Mouse (Mus musculus) hindbrain, embryonic 16.5 days (tissue): Measurements from ENCODE around the gene Ryr2. TPM values are rescaled to one million over a fixed set of nuclear protein-coding genes. Genes with fewer than 3 reads are reported as not detected.

ENCODE experiments used
- ATAC-seq: fragments of 200-750 bp; cut with Nextera tagmentation; 2 replicates; pipeline ENCODE4 v1.8.0; 2017; ENCODE audit warnings: moderate TSS enrichment, moderate library complexity
- H3K27ac ChIP-seq: fragments of 300-500 bp; sonication (generic); 2 replicates; pipeline ENCODE4 v1.5.1; 2014; ENCODE audit warnings: low read depth, mild to moderate bottlenecking, control low read depth, low read length, moderate library complexity
- H3K27me3 ChIP-seq: fragments of 300-500 bp; sonication (generic); replicated peaks from 2 replicates; pipeline ENCODE4 v1.6.1; 2014; ENCODE audit warnings: low read length; ENCODE audit not compliant: control insufficient read depth, insufficient read depth
- H3K36me3 ChIP-seq: fragments of 300-500 bp; sonication (generic); 2 replicates; pipeline ENCODE4 v1.6.1; 2014; ENCODE audit warnings: mild to moderate bottlenecking, low read length, moderate library complexity, mixed read lengths; ENCODE audit not compliant: control insufficient read depth, insufficient read depth
- H3K4me1 ChIP-seq: fragments of 300-500 bp; sonication (generic); 2 replicates; pipeline ENCODE4 v1.6.1; 2014; ENCODE audit warnings: low read depth, low read length; ENCODE audit not compliant: control insufficient read depth, insufficient read depth
- H3K4me2 ChIP-seq: fragments of 300-500 bp; sonication (generic); 2 replicates; pipeline ENCODE4 v1.6.1; 2014; ENCODE audit warnings: mild to moderate bottlenecking, low read length, control low read depth, moderate library complexity
- H3K4me3 ChIP-seq: fragments of 300-500 bp; sonication (generic); 2 replicates; pipeline ENCODE4 v1.5.1; 2014; ENCODE audit warnings: mild to moderate bottlenecking, low read length, control low read depth, moderate library complexity
- H3K9ac ChIP-seq: fragments of 300-500 bp; sonication (generic); 2 replicates; pipeline ENCODE4 v1.6.1; 2014; ENCODE audit warnings: low read depth, mild to moderate bottlenecking, control low read depth, low read length, moderate library complexity
- H3K9me3 ChIP-seq: fragments of 300-500 bp; sonication (generic); 2 replicates; pipeline ENCODE4 v1.6.1; 2014; ENCODE audit warnings: mild to moderate bottlenecking, low read length, moderate library complexity; ENCODE audit not compliant: control insufficient read depth
- WGBS: fragments of 180-500 bp; shearing (Covaris S2); extraction: QIAGEN DNeasy Blood & Tissue Kit; methylation state at CpG from one replicate; pipeline ENCODE4 v1.1.7; 2014; 5-methylcytosine and 5-hydroxymethylcytosine counted together
- polyA plus RNA-seq: library from polyadenylated mRNA; unstranded; fragments of >200 nt; fragmentation: Nextera tagmentation; extraction: Ambion mirVana; gene quantifications from 2 replicates; pipeline ENCODE4 v1.2.1, GENCODE M21; 2015

Ryr2 gene
- polyA plus RNA-seq, 1 experiment from 2014 or later = 5.0 TPM

DNA sequence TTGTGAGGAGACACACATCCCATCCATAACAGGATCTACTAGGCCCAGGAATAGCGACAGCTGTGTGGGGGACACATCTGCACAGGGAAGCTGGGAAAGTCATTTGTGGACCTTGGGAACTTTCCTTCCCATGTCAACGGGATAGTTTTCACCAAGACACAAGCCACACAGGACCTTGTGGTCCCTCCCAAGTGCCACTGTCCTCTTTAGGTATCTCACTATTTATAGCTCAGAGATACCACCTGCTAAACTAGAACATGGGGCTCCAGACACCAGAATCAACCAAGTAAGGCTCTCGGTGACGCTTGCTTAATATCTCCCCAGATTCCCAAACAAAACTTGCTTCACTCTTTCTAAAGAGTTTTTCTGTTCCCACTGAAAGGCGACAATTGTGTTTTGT is 73.5 kb downstream of the Ryr2 start:
- Histone ChIP-seq H3K9ac (no peak overlapping the region), H3K36me3 (no peaks in the 10 kb centered on the region), H3K27me3 (no peaks in the 10 kb centered on the region), H3K9me3 (no peaks in the 10 kb centered on the region), H3K4me1 (no peaks in the 10 kb centered on the region), H3K27ac (no peak overlapping the region), H3K4me3 (no peak overlapping the region), H3K4me2 (no peak overlapping the region)
- no peak for ATAC-seq
- WGBS = 89% methylated on average over 5 of the region's 5 CpGs

DNA sequence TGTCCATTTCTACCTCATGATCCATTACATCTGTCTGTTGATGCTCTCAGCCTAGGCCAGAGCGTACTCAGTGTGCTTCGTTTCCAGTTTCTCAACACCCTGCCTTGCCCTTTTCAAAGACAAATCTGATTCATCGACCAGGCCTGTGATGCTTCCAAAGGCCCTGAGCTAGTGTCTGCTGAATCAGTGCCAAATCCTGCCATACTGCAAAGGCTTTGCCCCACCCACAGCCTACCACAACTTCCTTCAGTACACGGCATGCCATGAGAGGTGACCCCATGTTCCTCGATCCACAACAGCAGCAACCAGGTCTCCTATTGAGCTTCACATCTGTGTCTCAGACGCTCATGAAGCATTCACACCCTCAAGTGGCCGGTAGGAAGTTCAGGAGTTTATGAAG is 76.9 kb downstream of the Ryr2 start:
- H3K4me3 ChIP-seq = no peak overlapping the region
- H3K4me1 ChIP-seq = no peaks in the 10 kb centered on the region
- no peak overlapping the region for H3K9ac ChIP-seq
- no peak for ATAC-seq
- 93% methylated on average over 7 of the region's 7 CpGs for WGBS
- no peaks in the 10 kb centered on the region for H3K36me3 ChIP-seq
- no peaks in the 10 kb centered on the region for H3K27me3 ChIP-seq
- H3K9me3 ChIP-seq = no peaks in the 10 kb centered on the region
- H3K27ac ChIP-seq = no peak overlapping the region
- no peak overlapping the region for H3K4me2 ChIP-seq

DNA sequence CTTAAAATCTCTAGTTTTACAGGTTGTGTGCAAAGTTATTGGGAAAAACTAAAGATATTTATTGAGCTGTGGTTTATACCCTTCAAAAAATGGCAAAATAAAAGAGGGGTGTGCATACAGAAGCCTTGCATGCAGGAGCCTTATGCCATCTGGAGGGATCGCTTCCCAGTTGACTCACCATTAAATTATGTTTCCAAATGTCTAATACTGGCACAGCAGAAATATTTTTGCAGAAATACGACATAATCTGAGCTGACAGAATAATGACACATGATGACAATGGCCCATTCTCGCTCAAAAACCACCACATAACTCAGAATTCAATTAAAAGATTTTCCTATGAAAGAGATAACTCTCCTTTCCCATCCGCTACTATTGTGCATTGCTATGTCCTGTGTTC is 77.4 kb downstream of the Ryr2 start:
- no peaks in the 10 kb centered on the region for H3K4me1 ChIP-seq
- no peaks in the 10 kb centered on the region for H3K27me3 ChIP-seq

DNA sequence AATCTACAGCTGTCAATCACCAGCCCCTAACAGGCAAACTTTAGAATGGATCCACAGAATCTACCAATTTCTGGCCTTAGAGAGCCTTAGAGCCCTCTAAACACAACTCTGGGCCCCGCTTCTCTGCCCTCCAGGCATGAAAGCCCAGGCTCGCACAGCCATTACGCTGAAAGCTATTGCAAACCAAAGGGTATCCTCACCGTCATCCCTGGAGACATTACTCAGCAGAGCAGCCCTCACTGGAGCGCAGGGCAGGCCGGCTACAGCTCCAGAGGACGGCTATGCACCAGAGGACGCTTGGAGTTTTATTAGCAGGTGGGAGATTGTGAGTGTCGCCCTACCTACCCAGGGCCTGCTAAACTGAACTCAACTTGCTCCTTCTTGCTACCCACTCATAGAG is 88.7 kb downstream of the Ryr2 start:
- H3K4me1 ChIP-seq = peaks cover 6% of the 10 kb centered on the region
- H3K27me3 ChIP-seq = no peaks in the 10 kb centered on the region
- H3K4me2 ChIP-seq = no peak overlapping the region
- WGBS = 72% methylated on average over 9 of the region's 9 CpGs
- no peaks in the 10 kb centered on the region for H3K36me3 ChIP-seq
- H3K27ac ChIP-seq = no peak overlapping the region
- no peak overlapping the region for H3K9ac ChIP-seq
- no peaks in the 10 kb centered on the region for H3K9me3 ChIP-seq
- H3K4me3 ChIP-seq = no peak overlapping the region
- ATAC-seq = no peak

More for the DNA sequence above, 77.4 kb downstream of the Ryr2 start:
- no peak for ATAC-seq
- WGBS = 88% methylated on average over 4 of the region's 4 CpGs
- Histone ChIP-seq H3K27ac (no peak overlapping the region), H3K36me3 (no peaks in the 10 kb centered on the region), H3K9me3 (no peaks in the 10 kb centered on the region), H3K9ac (no peak overlapping the region), H3K4me3 (no peak overlapping the region), H3K4me2 (no peak overlapping the region)

DNA sequence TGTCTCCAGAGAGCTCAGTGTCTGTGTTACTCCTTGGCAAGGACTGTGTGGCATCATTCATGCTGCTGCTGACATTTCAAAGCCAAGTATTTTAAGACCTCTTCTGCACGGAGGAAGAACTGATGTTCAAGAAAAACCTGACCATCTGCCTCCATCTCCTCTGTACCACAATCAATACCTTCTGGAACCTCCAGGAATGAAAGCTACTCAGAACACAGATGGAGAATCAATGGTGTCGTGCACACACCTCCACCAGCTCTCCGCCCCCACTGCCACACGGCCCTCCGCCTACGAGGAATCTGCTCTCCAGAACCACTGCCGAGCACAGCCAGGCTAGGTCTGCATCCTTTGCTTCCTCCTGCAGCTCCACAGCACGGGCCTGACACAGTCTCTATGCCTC is 92.8 kb downstream of the Ryr2 start:
- ATAC-seq = no peak; the same call in 1 of the 2 replicates
- Histone ChIP-seq H3K9ac (no peak overlapping the region), H3K4me2 (no peak overlapping the region), H3K4me1 (peaks cover 10% of the 10 kb centered on the region), H3K9me3 (no peaks in the 10 kb centered on the region), H3K27me3 (no peaks in the 10 kb centered on the region), H3K36me3 (no peaks in the 10 kb centered on the region), H3K27ac (no peak overlapping the region), H3K4me3 (no peak overlapping the region)
- WGBS = 78% methylated on average over 8 of the region's 8 CpGs

DNA sequence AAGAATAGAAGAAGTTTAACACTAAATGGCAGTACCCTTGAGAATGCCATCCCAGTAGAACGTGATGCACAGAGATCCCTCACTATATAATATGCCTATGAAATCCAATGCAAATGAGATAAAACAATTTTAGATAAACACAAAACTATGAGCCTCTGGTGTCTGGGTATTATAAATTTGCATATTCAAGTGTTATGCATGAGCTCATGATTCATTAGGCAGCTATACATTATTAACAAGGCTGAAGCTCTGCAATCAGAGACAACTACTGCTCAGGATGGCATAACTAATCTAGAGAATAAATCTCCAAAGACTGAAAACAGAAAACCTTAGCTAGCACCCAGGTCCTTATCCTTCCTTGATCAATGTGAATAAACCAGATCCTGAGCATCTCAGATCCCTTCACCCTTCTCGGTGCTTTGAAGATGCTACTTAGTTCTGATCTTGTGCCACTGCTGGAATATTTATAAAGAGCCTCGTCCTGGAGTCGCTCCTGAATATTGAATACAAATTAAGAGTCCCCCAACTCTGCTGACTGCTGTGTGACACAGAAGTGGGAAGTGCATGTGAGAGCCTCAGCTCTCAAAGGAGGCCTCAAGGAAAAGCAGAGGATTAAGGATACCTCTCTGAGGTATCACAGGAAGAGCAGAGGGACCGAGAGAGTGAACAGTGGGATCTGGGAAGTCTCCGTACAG is 97.6 kb downstream of the Ryr2 start:
- H3K36me3 ChIP-seq = no peaks in the 10 kb centered on the region
- no peaks in the 10 kb centered on the region for H3K9me3 ChIP-seq
- H3K27ac ChIP-seq = no peak overlapping the region
- WGBS = 61% methylated on average over 6 of the region's 6 CpGs
- no peak overlapping the region for H3K9ac ChIP-seq
- no peak overlapping the region for H3K4me3 ChIP-seq
- peak; percentile 46; the same call in 1 of the 2 replicates for ATAC-seq
- H3K4me2 ChIP-seq = no peak overlapping the region
- H3K27me3 ChIP-seq = no peaks in the 10 kb centered on the region
- H3K4me1 ChIP-seq = peaks cover 4% of the 10 kb centered on the region; the same call in 1 of the 2 replicates

DNA sequence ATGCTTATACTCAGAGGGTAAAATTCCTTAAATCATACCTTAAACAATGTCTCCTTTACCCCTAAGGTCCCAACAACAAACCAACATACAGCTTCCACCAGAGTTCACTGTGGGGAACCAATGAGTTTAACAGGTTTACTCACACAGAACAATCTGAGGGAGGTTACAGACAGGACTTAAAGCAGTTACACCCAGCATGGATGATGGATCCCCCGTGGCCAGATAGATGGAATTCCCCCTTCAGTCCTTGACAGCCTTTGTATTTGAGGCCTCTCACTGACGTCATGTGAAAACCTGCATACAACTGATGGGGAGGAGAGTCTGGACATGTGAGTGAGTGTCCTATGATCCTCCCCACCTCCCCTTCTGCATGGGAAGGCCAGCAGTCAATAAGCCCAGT is 99.2 kb downstream of the Ryr2 start:
- no peak overlapping the region for H3K27ac ChIP-seq
- H3K9me3 ChIP-seq = no peaks in the 10 kb centered on the region
- H3K36me3 ChIP-seq = no peaks in the 10 kb centered on the region
- no peak overlapping the region for H3K4me3 ChIP-seq
- no peak overlapping the region for H3K9ac ChIP-seq
- no peak overlapping the region for H3K4me2 ChIP-seq
- 60% methylated on average over 2 of the region's 2 CpGs for WGBS
- no peaks in the 10 kb centered on the region for H3K27me3 ChIP-seq
- ATAC-seq = no peak
- H3K4me1 ChIP-seq = peaks cover 4% of the 10 kb centered on the region; the same call in 1 of the 2 replicates

DNA sequence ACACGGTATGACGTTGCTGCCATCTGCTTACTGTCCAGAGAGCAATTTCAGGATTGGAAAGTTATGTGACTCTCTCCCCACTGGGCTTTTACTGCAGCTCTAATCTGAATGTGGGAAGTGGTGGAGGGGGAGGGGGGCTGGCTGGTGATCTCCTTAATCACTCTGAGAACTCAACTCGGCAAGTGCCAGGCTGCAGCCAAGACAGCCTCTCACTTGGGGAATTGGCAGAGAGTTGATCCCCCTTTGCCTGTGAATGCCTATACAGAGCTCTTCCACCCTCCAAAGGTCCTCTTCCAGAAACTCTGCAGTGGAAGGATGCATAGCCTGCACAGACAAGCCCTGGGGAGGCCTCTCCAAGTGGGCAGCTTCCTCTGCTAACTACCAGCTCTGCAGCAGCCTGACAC is 104.9 kb downstream of the Ryr2 start:
- Histone ChIP-seq H3K27me3 (no peaks in the 10 kb centered on the region), H3K4me2 (no peak overlapping the region), H3K27ac (no peak overlapping the region), H3K4me1 (no peaks in the 10 kb centered on the region), H3K9ac (no peak overlapping the region), H3K4me3 (no peak overlapping the region), H3K9me3 (no peaks in the 10 kb centered on the region), H3K36me3 (no peaks in the 10 kb centered on the region)
- peak; percentile 76 for ATAC-seq
- WGBS = 51% methylated on average over 3 of the region's 3 CpGs

DNA sequence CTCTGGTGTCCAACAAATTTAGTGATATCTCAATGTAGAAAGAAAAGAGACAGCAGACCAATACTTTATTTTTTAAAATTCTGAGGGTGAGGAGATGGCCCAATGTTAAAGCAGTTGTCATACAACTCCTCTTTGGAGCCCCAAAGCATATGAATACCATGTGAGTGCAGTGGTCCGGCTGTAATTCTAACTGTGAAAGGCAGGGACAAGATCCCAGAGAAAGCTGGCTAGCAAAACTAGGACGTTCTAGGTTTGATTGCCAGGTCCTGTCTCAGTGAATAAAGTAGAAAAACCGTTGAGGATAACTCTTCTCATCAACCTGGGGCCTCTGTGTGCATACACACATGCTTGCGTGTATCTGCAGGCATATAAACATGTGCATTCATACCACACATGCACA is 106.9 kb downstream of the Ryr2 start:
- ATAC-seq = no peak
- no peak overlapping the region for H3K4me2 ChIP-seq
- H3K27ac ChIP-seq = no peak overlapping the region
- no peaks in the 10 kb centered on the region for H3K27me3 ChIP-seq
- 73% methylated on average over 4 of the region's 4 CpGs for WGBS
- H3K9ac ChIP-seq = no peak overlapping the region
- no peaks in the 10 kb centered on the region for H3K9me3 ChIP-seq
- no peaks in the 10 kb centered on the region for H3K4me1 ChIP-seq
- no peak overlapping the region for H3K4me3 ChIP-seq
- no peaks in the 10 kb centered on the region for H3K36me3 ChIP-seq
